Mouse (Mus musculus) skeletal muscle tissue, adult 2 months (tissue): ENCODE results near the gene Rsph3a.

Experiments
- DNase-seq: peaks from one replicate; pipeline ENCODE4 v3.0.0-alpha.2; 2012; ENCODE audit warnings: low read depth, low spot score

The Rsph3a gene

DNA sequence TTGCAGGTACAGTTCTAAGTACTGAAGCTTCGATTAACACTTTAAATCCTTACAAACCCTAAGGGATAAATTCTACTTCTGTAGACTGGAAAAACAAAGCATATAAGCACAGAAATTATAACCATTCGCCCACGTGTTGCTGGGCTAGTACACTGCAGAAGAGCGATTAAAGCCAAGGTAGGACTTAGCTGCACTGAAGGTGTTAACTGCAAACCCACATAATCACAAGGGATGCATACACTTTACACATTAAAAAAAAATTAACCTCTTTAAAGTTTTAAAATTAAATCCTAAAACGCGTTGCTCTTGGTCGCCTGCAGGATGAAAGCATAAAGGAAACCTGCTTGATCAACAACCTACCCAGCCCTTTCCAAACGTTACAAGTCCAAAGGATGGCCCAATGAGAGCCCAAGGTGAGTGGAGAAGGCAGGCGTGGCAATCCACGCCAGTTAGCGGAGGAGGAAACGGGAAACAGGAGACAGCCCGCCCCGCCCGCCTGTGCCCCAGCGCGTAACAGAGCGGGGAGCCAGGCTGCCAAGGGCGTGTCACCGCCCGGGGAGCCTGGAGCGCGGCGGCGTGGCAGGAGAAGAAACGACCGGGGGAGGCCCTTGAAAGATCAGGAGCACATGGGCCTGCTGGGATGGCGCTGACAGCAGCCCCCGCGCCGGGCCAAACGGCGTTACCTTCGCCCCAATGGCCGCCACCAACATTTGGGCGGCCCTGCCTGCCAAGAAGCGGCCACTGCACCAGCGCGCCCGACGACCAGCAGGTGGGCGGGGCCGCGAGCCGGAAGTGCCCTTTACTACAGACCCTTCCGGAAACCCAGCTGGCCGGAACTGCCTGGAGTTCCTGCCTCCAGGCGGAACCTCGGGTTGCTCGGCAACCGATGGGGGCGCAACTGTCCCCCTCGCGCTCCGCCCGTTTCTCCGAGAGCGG, at the start of gene Rsph3a:
TSS of gene Rsph3a (plus strand) at position 498 of the 936 bp plus-strand sequence.
- peak; percentile 78 for DNase-seq

GRCm38 (mm10) chr17:7896047-7896635, 49.3 kb upstream of the Rsph3a start:
- no peak for DNase-seq

GRCm38 (mm10) chr17:7897120-7897519, 48.3 kb upstream of the Rsph3a start:
- no peak for DNase-seq

GRCm38 (mm10) chr17:7897756-7898155, 47.7 kb upstream of the Rsph3a start:
- DNase-seq: no peak

DNA sequence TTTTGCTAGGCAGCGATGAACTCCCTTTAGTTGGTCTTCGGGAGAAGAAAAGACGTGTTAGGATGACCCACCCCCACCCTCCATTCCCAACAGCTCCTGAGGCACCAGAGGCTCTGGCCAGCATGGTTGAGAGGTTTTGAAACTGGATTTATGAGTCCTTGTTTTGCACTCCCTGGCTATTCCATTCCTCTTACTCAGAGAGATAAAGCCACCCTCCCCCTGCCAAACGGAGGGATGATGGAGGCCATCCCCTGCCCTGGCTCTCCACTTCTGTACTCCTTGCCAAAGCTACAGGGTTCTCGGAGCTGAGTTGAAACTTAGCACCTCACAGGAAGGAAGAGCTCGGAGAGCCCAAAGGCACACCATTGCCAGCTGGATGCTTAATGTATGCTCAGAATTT, 46.2 kb upstream of the Rsph3a start:
- no peak for DNase-seq

- DNase-seq: no peak
These were observed 45.5 kb upstream of the Rsph3a start for GRCm38 (mm10) chr17:7899961-7900360.

DNA sequence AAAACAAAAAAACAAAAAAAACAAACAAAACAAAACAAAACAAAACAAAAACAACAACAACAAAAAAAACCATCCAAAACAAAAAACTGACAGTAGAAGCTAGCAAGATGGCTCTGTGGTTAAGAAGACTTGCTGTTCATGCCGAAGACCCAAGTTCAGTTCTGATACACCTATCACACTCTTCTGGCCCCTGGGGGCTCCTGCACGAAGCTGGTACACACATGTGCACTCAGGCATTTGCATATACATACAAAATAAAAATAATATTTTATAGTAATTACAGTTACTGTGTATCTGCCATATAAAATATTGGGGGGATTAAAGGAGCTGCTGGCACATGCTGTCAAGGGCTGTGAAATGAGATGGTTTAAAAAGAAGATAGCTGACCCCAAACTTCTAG, 43.9 kb upstream of the Rsph3a start:
- no peak for DNase-seq

DNA sequence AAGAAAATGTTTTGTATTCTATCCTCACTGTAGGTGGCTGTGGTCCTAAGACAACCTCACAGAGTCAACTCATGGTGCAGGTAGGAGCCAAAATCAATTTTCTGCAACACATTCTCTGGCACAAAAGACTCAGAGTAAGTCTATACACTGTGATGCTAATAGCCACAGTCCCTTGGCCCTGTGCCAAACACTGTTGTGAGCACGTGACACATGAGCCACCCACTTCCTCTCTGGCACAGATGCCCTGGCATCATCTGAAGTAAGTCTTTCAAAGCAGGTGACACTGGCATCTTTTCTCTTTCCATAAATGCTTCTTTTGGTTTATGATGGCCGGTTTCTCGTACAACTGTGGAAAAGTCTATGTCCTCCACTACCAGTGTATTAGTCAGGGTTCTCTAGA, 43.1 kb upstream of the Rsph3a start:
- no peak for DNase-seq

DNA sequence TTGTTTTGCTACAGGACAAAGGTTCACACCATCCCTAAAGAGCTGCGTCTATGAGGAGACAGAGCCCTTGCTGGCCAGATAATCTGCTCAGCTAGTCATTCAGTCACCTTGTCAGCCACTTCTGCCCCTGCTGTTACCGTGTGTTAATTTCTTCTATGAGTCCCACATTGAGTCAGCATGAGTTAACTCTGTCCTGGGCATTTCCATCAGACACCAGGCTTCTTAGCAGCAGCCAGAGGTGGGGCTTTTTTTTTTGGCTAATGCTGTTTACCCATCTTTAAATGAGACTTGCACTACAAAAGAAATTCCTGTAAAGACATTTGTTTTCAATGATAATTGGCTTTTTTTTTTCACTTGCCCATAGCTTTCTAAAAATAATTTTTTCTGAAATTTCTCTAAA, 40.4 kb upstream of the Rsph3a start:
- no peak for DNase-seq

GRCm38 (mm10) chr17:7905936-7906685, 39.3 kb upstream of the Rsph3a start:
- no peak for DNase-seq

DNA sequence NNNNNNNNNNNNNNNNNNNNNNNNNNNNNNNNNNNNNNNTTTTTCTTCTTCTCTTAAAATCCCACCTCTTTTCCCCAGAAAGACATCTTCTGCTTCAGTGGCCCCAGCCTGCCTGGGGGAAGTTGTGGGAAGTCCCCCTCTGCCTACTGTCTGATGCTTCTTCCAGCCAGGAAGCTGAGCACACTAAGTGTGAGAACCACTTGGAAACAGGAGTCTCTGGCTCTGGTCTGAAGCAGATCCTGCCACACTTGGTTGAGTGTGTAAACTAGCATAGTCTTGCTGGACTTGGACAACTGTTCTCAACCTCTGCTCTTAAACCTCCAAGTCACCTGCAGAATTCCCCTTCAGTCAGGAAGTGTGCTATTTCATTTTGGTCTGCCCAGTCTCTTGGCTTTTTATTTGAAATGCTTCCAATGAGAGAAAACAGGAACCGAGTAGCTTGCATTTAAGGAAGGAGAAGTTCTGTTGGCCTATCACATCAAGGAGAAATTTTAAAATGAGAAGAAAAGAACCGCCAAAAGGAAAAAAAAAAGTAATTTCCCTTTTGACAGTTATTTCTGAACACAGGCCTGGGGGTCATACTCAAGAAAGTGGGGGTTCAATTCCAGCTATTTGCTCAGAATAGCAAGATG, 30.7 kb upstream of the Rsph3a start:
- DNase-seq: no peak

DNA sequence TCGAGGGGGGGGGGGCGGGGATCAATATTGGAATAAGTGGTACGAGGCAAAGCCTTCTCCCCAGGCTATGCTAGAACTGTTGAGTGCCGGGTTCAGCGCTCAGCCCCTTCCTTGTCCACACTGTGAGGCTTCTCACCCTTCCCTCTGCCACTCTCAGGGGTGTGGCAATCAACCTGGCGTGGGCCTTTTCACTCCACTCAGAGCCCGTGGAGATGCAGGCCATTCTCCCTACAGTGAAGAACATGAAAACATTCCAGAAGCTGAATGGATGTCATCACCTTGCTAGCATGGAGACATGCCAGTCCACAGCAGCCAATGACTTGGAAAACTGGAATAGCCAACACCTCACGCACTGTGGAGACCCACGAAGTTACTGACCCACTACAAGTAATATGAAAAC, 29.6 kb upstream of the Rsph3a start:
- DNase-seq: no peak

DNA sequence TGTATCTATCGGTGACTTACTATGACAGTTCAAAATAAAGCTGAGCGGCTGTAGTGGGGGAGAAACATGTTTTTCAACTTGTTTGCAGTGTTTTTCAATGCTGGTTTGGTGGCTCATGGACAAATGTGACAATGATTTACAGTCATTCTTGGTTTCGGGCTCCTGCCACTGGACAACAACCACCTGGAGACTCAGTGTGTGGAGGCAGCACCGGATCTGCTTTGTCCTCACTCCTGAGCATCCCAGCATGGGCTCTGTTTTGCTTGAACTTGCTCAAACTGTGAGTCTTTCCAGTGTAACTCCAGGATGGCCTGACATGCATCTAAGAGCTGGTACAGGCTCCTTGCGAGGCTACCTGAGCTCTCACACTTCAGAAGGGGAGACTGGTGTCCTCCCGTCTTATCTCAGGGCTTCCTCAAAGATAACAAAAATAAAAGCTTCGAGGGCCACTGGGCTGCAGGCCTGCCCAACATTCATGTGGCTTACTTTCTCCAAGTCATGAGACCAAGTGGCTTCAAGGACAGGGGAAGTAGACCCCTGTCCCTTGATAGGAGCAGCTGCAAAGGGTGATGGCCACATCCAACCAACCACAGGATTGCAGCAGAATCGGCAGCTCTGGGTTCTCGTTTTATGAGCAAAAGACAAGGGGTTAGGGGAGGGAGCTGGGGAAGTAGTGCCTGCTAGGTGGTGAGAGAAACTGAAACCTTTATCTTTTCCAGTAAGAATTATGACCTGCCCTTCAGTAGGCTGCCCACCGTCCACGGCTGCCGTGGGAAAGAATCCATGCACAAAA, 28.4 kb upstream of the Rsph3a start:
- DNase-seq: no peak

DNA sequence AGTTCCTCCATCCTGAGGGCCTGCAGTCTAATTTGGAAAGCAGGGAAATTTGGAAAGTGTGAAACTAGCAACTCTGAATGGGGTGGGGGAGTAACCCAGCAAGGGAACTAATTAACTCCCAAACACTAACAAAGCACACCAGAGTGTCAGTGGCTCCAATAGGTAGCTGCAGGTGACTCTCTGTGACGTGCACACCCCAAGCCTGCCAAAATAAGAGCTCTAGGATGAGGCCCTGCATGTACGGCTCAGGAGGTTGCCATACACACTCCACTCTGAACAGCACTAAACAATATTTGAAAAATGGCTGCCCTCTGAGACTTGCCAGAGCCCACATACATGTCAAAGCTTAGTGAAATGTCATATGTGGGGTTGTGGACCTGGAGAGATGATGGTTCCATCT, 27.1 kb upstream of the Rsph3a start:
- no peak for DNase-seq

DNA sequence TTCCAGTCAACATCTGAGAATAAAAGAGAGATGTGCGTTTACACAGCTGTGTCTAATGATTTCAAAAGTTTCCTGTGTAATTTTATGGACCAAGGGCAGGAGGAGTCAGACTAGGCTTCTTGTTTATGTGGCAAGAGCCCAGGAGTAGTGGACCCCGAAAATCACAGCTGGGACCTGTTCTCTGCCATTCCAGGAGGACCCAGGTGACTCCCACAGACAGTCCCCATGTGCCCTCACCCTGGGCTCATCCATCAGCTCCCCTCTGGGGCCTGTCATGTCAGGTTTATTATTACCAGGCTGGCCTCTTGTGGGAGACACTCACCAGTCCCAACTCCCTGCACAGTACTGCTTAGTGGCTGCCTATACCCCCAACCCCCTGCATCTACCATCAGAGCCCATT, 26.2 kb upstream of the Rsph3a start:
- DNase-seq: no peak

- no peak for DNase-seq
These were observed 22.9 kb upstream of the Rsph3a start for GRCm38 (mm10) chr17:7922564-7922963.

DNA sequence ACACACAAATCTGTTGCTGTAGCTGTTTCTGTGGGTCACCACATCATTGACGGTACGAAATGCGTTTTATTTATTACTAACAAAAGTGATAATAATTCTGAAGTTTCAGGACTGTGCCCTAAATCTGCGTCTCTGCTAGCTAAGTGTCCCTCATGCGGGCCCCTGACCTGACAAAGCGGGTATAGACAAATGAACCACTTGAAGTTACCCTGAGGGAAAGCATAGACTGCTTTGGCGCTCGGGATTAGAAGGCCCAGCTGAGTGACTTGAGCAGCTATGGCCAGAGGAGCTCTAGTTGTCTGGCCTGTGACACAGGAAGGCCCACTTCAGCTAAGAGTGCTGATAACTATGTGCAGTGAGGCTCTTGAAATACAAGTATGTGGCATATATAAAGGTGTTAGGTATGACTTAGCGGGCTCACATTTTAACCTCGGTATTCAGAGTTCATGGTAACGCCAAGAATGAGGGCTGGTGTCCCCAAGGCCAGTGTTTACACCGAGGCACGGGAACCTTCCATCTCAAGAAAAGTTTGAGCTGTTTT, 21.2 kb upstream of the Rsph3a start:
- DNase-seq: no peak

DNA sequence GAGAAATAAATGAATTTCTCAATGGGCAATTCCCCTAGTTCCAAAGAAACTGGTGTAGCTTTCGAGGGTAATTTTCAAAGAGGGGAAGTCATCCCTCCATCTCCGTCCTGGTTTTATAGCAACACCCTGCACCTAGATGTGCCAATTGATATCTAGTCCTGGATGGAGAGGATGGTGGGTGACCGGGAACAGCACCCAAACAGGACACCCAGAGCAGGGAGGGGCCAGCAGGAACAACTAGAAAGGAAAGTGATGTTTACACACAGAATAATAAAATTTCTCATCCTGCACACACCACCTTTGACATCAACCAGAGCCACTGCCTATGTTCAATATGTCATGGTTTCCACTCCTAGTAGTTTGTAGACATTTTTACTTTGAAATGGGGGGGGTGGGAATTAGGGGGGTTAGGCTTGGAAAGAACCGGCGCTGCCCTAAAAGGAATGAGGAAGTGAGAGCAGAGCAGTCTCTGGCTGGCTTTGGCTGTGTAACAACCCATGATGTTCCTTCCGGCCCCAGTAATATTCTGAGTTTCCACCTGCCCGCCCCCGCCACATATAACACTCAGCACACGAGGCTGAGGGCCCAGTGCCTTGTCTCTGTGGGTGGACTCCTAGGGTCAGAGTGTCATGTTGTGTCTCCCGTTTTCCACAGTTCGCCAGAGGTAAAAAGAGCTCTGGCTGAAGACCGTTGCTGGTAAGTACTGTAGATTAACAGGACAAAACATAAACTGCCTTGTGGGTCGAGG, 19.8 kb upstream of the Rsph3a start, which contains the start of gene Tagap:
TSS of gene Tagap (plus strand) at position 588 of the 748 bp plus-strand sequence.
- DNase-seq: no peak

DNA sequence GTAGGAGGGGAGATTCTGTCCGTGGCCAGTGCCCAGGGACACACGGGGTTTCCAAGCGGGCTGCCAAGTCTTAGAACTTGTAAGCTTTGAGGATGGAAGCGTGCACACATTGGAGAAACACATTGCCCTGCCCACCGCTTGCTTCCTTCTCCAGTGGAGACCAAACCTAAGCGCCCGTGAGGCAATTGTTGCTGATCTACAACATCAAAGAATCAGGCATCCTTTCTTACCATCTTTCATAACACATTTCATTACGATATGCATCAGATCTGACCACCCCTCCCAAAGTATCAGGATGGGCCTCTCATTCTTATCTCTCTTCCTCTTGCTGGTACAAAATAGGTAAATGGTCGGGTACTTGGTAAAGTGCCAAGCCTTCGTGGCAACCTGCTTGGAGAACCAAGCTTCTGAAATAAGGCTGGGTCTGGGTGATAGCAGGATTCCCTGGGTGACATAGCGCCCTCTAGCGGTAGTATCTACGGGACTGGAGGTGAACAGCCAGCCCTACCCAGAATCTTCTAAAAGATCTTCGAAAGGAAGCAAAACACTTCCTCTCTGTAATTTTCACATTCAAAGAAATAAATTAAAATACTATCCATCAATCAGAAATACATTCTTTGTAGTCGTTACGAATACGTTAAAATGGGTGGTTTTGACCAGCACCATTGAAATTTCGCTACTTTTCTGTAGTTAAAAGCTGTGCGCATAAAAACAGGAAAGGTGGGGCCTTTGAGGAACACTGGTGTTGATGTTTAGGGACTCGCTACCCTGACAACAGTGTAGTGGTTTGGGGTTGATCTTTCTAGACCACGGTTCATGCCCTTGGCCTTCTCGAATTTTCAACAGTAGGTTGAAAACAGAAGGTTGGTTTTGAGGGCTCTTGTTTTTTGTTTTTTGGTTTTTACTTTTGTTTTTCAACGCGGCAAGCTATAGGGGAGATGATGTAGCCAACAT, 17.6 kb upstream of the Rsph3a start:
- DNase-seq: peak; percentile 62
